Mouse (Mus musculus): ENCODE data around the gene Chad.

GRCm38 (mm10) chr11:94543344-94543743 is 21.5 kb upstream of the Chad start:
- TF ChIP-seq EP300 (optimal IDR thresholded peaks at IDR 0.05) (no peak), CTCF (IDR thresholded peaks at IDR 0.05; ENCODE audit: low read depth) (no peak)
